Mouse (Mus musculus) stomach, embryonic 14.5 days (tissue): Measurements from ENCODE around the gene Klk4. TPM values are rescaled to one million over a fixed set of nuclear protein-coding genes. Genes with fewer than 3 reads are reported as not detected.

Experiments used
- ATAC-seq: fragments of 200-750 bp; cut with Nextera tagmentation; 2 replicates; pipeline ENCODE4 v1.8.0; 2017; ENCODE audit warnings: low read depth, moderate TSS enrichment; ENCODE audit not compliant: insufficient number of reproducible peaks, insufficient read depth, low FRiP score
- H3K27ac ChIP-seq: fragments of 300-500 bp; sonication (generic); 2 replicates; pipeline ENCODE4 v1.5.1; 2014; ENCODE audit warnings: mild to moderate bottlenecking, low read length, moderate library complexity, mixed read lengths
- H3K27me3 ChIP-seq: fragments of 300-500 bp; sonication (generic); 2 replicates; pipeline ENCODE4 v1.6.1; 2014; ENCODE audit warnings: low read length, control low read depth, mixed read lengths; ENCODE audit not compliant: control insufficient read depth, insufficient read depth
- H3K36me3 ChIP-seq: fragments of 300-500 bp; sonication (generic); 2 replicates; pipeline ENCODE4 v1.6.1; 2014; ENCODE audit warnings: mild to moderate bottlenecking, control low read depth, low read length, moderate library complexity, mixed read lengths; ENCODE audit not compliant: control insufficient read depth, insufficient read depth
- H3K4me1 ChIP-seq: fragments of 300-500 bp; sonication (generic); 2 replicates; pipeline ENCODE4 v1.6.1; 2014; ENCODE audit warnings: low read length, control low read depth, mixed read lengths; ENCODE audit not compliant: control insufficient read depth, insufficient read depth
- H3K4me2 ChIP-seq: fragments of 300-500 bp; sonication (generic); replicated peaks from 2 replicates; pipeline ENCODE4 v1.6.1; 2014; ENCODE audit warnings: low read depth, low read length, control low read depth
- H3K4me3 ChIP-seq: fragments of 300-500 bp; sonication (generic); 2 replicates; pipeline ENCODE4 v1.5.1; 2014; ENCODE audit warnings: low read depth, low read length, control low read depth
- H3K9ac ChIP-seq: fragments of 300-500 bp; sonication (generic); replicated peaks from 2 replicates; pipeline ENCODE4 v1.6.1; 2014; ENCODE audit warnings: low read depth, mild to moderate bottlenecking, control low read depth, low read length, moderate library complexity, mixed read lengths
- H3K9me3 ChIP-seq: fragments of 300-500 bp; sonication (generic); 2 replicates; pipeline ENCODE4 v1.6.1; 2016; ENCODE audit warnings: low read depth, low read length, control low read depth; ENCODE audit not compliant: control insufficient read depth
- WGBS: fragments of 180-500 bp; shearing (Covaris S2); extraction: QIAGEN DNeasy Blood & Tissue Kit; methylation state at CpG from one replicate; pipeline ENCODE4 v1.1.7; 2014; 5-methylcytosine and 5-hydroxymethylcytosine counted together
- polyA plus RNA-seq: library from polyadenylated mRNA; unstranded; fragments of >200 nt; fragmentation: Nextera tagmentation; extraction: Ambion mirVana; gene quantifications from 2 replicates; pipeline ENCODE4 v1.2.1, GENCODE M21; 2014

Klk4 gene
- polyA plus RNA-seq, 1 experiment from 2014 or later: not detected

- 71% methylated on average over 5 of the region's 5 CpGs for WGBS
- H3K27me3 ChIP-seq: no peaks in the 10 kb centered on the region
- no peak overlapping the region for H3K4me2 ChIP-seq
- H3K27ac ChIP-seq: no peak overlapping the region
- H3K9ac ChIP-seq: no peak overlapping the region
- no peak overlapping the region for H3K4me3 ChIP-seq
- no peak for ATAC-seq
- H3K4me1 ChIP-seq: no peaks in the 10 kb centered on the region
- no peaks in the 10 kb centered on the region for H3K9me3 ChIP-seq
- H3K36me3 ChIP-seq: no peaks in the 10 kb centered on the region
Observed at GRCm38 (mm10) chr7:43925985-43926384, 45.0 kb downstream of the Klk4 start.

- no peaks in the 10 kb centered on the region for H3K36me3 ChIP-seq
- no peak overlapping the region for H3K9ac ChIP-seq
- H3K9me3 ChIP-seq: no peaks in the 10 kb centered on the region
- no peak for ATAC-seq
- no peak overlapping the region for H3K4me2 ChIP-seq
- WGBS: 42% methylated on average over 4 of the region's 4 CpGs
- H3K27ac ChIP-seq: no peak overlapping the region
- H3K27me3 ChIP-seq: no peaks in the 10 kb centered on the region
- H3K4me1 ChIP-seq: no peaks in the 10 kb centered on the region
- H3K4me3 ChIP-seq: no peak overlapping the region
Observed at GRCm38 (mm10) chr7:43928521-43928920, 47.6 kb downstream of the Klk4 start.

- Histone ChIP-seq H3K4me2 (no peak overlapping the region), H3K36me3 (no peaks in the 10 kb centered on the region), H3K4me3 (no peak overlapping the region), H3K27ac (no peak overlapping the region), H3K9me3 (no peaks in the 10 kb centered on the region), H3K27me3 (no peaks in the 10 kb centered on the region), H3K4me1 (no peaks in the 10 kb centered on the region), H3K9ac (no peak overlapping the region)
- WGBS: 64% methylated on average over 4 of the region's 4 CpGs
- no peak for ATAC-seq
Observed at GRCm38 (mm10) chr7:43932337-43932736, 51.4 kb downstream of the Klk4 start.

- Histone ChIP-seq H3K9ac (no peak within 1 kb of the TSS), H3K36me3 (no peaks in the 10 kb centered on the region), H3K4me2 (no peak within 1 kb of the TSS), H3K27me3 (no peaks in the 10 kb centered on the region), H3K9me3 (no peaks in the 10 kb centered on the region), H3K27ac (no peak within 1 kb of the TSS), H3K4me3 (no peak within 1 kb of the TSS), H3K4me1 (no peaks in the 10 kb centered on the region)
- WGBS: 91% methylated on average over 3 of the region's 3 CpGs
- no peak for ATAC-seq
Observed at GRCm38 (mm10) chr7:43933440-43933839, 52.5 kb downstream of the Klk4 start, which contains the start of gene Klk15. TSS of gene Klk15 (plus strand) at chr7:43933740.

- H3K4me1 ChIP-seq: no peaks in the 10 kb centered on the region
- no peaks in the 10 kb centered on the region for H3K9me3 ChIP-seq
- H3K36me3 ChIP-seq: no peaks in the 10 kb centered on the region
- WGBS: 56% methylated on average over 3 of the region's 3 CpGs
- H3K4me2 ChIP-seq: no peak overlapping the region
- no peak overlapping the region for H3K27ac ChIP-seq
- H3K9ac ChIP-seq: no peak overlapping the region
- no peaks in the 10 kb centered on the region for H3K27me3 ChIP-seq
- ATAC-seq: no peak
- no peak overlapping the region for H3K4me3 ChIP-seq
Observed at GRCm38 (mm10) chr7:43934747-43935146, 53.8 kb downstream of the Klk4 start.

Other genes starting within 250 kb of the Klk4 start
- gene Ceacam18, start 246.5 kb upstream of the Klk4 start, polyA plus RNA-seq: 0.17 TPM in 1 of 2 replicates, not detected in the other
- gene Siglece, start 221.0 kb upstream of the Klk4 start, polyA plus RNA-seq: 0.80 and 0.95 TPM in 2 replicates
- 11.0 TPM in 2 replicates for gene Ctu1, start 209.1 kb upstream of the Klk4 start, polyA plus RNA-seq
- gene Klk14, start 190.7 kb upstream of the Klk4 start, polyA plus RNA-seq: 0.32 TPM in 1 of 2 replicates, not detected in the other
- 1.6 and 1.8 TPM in 2 replicates for gene Klk13, start 168.6 kb upstream of the Klk4 start, polyA plus RNA-seq
- 0.27 TPM in 1 of 2 replicates, not detected in the other for gene Klk12, start 112.3 kb upstream of the Klk4 start, polyA plus RNA-seq
- gene Klk11, start 106.6 kb upstream of the Klk4 start, polyA plus RNA-seq: 2.6 TPM in 2 replicates
- 3.1 and 3.5 TPM in 2 replicates for gene Klk10, start 100.1 kb upstream of the Klk4 start, polyA plus RNA-seq
- gene Klk9, start 89.3 kb upstream of the Klk4 start, polyA plus RNA-seq: 0.17 TPM in 1 of 2 replicates, not detected in the other
- 28.5 and 39.0 TPM in 2 replicates for gene Klk8, start 83.6 kb upstream of the Klk4 start, polyA plus RNA-seq
- gene Klk7, start 69.9 kb upstream of the Klk4 start, polyA plus RNA-seq: not detected in 2 replicates
- not detected in 2 replicates for gene Klk6, start 56.7 kb upstream of the Klk4 start, polyA plus RNA-seq
- not detected in 2 replicates for gene Klk5, start 39.2 kb upstream of the Klk4 start, polyA plus RNA-seq
- not detected in 2 replicates for gene Klk15, start 52.6 kb downstream of the Klk4 start, polyA plus RNA-seq
- gene Klk1b8, start 69.5 kb downstream of the Klk4 start, polyA plus RNA-seq: not detected in 2 replicates
- gene Klk1b1, start 85.6 kb downstream of the Klk4 start, polyA plus RNA-seq: not detected in 2 replicates
- not detected in 2 replicates for gene Klk1b9, start 94.9 kb downstream of the Klk4 start, polyA plus RNA-seq
- not detected in 2 replicates for gene Klk1b11, start 114.7 kb downstream of the Klk4 start, polyA plus RNA-seq
- not detected in 2 replicates for gene Klk1b26, start 131.0 kb downstream of the Klk4 start, polyA plus RNA-seq
- not detected in 2 replicates for gene Klk1b27, start 171.1 kb downstream of the Klk4 start, polyA plus RNA-seq
- not detected in 2 replicates for gene Klk1b21, start 221.2 kb downstream of the Klk4 start, polyA plus RNA-seq
- gene Klk1b22, start 231.5 kb downstream of the Klk4 start, polyA plus RNA-seq: not detected in 2 replicates